8 mouse cellular contexts compared by ENCODE assay signal in the genomic region with DNA sequence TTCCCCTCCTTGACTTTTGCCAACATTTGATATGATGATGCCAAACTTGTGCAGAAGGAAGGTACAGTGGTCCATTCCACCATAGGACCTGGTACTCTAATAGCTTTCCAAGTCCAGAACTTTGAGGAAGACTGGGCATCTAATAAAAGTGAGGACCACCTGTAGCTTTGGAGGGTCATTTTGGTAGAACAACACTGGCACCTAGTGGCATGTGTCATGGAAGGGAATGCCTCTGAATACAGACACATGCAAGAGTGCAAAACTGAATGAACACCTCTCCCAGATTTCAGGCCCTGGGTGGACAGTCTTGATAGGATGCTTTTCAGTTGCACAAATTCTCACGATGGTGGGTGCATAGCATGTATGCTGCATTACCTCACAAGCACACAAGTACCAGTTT.
DNase-seq lines count a peak whose midpoint lies in the region; ATAC-seq lines count a peak whose summit lies in the region.

No protein-coding gene starts in this region.

- no peaks in the 10 kb centered on the region for H3K9me3 ChIP-seq in forebrain, embryonic 11.5 days (ENCODE audit: control insufficient read depth, low read length)
- no peaks in the 10 kb centered on the region for H3K9me3 ChIP-seq in forebrain, embryonic 16.5 days (ENCODE audit: control insufficient read depth, low read length)
- no peaks in the 10 kb centered on the region for H3K9me3 ChIP-seq in limb, embryonic 11.5 days (ENCODE audit: control insufficient read depth, low read length)
- H3K9me3 ChIP-seq in limb, embryonic 10.5 days (replicated peaks): no peaks in the 10 kb centered on the region
- no peaks in the 10 kb centered on the region for H3K9me3 ChIP-seq in forebrain, embryonic 12.5 days

- H3K4me2 ChIP-seq in forebrain, embryonic 11.5 days (ENCODE audit: low read depth, low read length, severe bottlenecking): no peak overlapping the region
- H3K4me2 ChIP-seq in forebrain, embryonic 16.5 days (ENCODE audit: low read length): no peak overlapping the region
- no peak overlapping the region for H3K4me2 ChIP-seq in limb, embryonic 11.5 days (ENCODE audit: low read depth, severe bottlenecking)
- no peak overlapping the region for H3K4me2 ChIP-seq in forebrain, embryonic 12.5 days

- no peak for ATAC-seq in forebrain, embryonic 11.5 days (replicated peaks; ENCODE audit: low FRiP score)
- no peak for ATAC-seq in forebrain, embryonic 16.5 days
- ATAC-seq in limb, embryonic 11.5 days (ENCODE audit: insufficient number of reproducible peaks, low FRiP score, low TSS enrichment, low read depth): no peak
- no peak for ATAC-seq in forebrain, embryonic 12.5 days (ENCODE audit: low FRiP score)

- H3K27me3 ChIP-seq in forebrain, embryonic 11.5 days (ENCODE audit: control insufficient read depth, insufficient read depth, low read length): no peaks in the 10 kb centered on the region
- H3K27me3 ChIP-seq in forebrain, embryonic 16.5 days (replicated peaks; ENCODE audit: control insufficient read depth, insufficient read depth, low read length): no peaks in the 10 kb centered on the region
- no peaks in the 10 kb centered on the region for H3K27me3 ChIP-seq in limb, embryonic 11.5 days (ENCODE audit: control insufficient read depth, insufficient read depth, low read length)
- no peaks in the 10 kb centered on the region for H3K27me3 ChIP-seq in limb, embryonic 10.5 days (ENCODE audit: low read depth, poor library complexity, severe bottlenecking)
- H3K27me3 ChIP-seq in forebrain, embryonic 12.5 days: no peaks in the 10 kb centered on the region

- no peak overlapping the region for H3K9ac ChIP-seq in forebrain, embryonic 11.5 days (ENCODE audit: low read length)
- H3K9ac ChIP-seq in forebrain, embryonic 16.5 days (replicated peaks; ENCODE audit: low read depth, low read length): no peak overlapping the region
- H3K9ac ChIP-seq in limb, embryonic 11.5 days (ENCODE audit: low read length): no peak overlapping the region
- no peak overlapping the region for H3K9ac ChIP-seq in forebrain, embryonic 12.5 days

- WGBS in forebrain, embryonic 11.5 days: 74% methylated on average over 1 of the region's 1 CpGs
- WGBS in forebrain, embryonic 16.5 days: 85% methylated on average over 1 of the region's 1 CpGs
- 81% methylated on average over 1 of the region's 1 CpGs for WGBS in limb, embryonic 11.5 days
- 79% methylated on average over 1 of the region's 1 CpGs for WGBS in limb, embryonic 10.5 days
- WGBS in forebrain, embryonic 12.5 days: 79% methylated on average over 1 of the region's 1 CpGs

- no peaks in the 10 kb centered on the region for H3K4me1 ChIP-seq in forebrain, embryonic 11.5 days (replicated peaks; ENCODE audit: control insufficient read depth, insufficient read depth, low read length)
- H3K4me1 ChIP-seq in forebrain, embryonic 16.5 days (replicated peaks; ENCODE audit: control insufficient read depth, insufficient read depth, low read length): no peaks in the 10 kb centered on the region
- no peaks in the 10 kb centered on the region for H3K4me1 ChIP-seq in limb, embryonic 11.5 days (ENCODE audit: control insufficient read depth, insufficient read depth, low read length)
- H3K4me1 ChIP-seq in limb, embryonic 10.5 days: no peaks in the 10 kb centered on the region
- no peaks in the 10 kb centered on the region for H3K4me1 ChIP-seq in forebrain, embryonic 12.5 days

- H3K36me3 ChIP-seq in forebrain, embryonic 11.5 days (ENCODE audit: control insufficient read depth, insufficient read depth, low read length): no peaks in the 10 kb centered on the region
- H3K36me3 ChIP-seq in forebrain, embryonic 16.5 days (ENCODE audit: control insufficient read depth, insufficient read depth): no peaks in the 10 kb centered on the region
- H3K36me3 ChIP-seq in limb, embryonic 11.5 days (ENCODE audit: control insufficient read depth, insufficient read depth, low read length): no peaks in the 10 kb centered on the region
- no peaks in the 10 kb centered on the region for H3K36me3 ChIP-seq in limb, embryonic 10.5 days
- H3K36me3 ChIP-seq in forebrain, embryonic 12.5 days (replicated peaks): no peaks in the 10 kb centered on the region

- no peak overlapping the region for H3K4me3 ChIP-seq in forebrain, embryonic 11.5 days (ENCODE audit: low read depth, low read length)
- no peak overlapping the region for H3K4me3 ChIP-seq in forebrain, embryonic 16.5 days (replicated peaks; ENCODE audit: low read length)
- H3K4me3 ChIP-seq in limb, embryonic 11.5 days (ENCODE audit: low read depth, low read length): no peak overlapping the region
- H3K4me3 ChIP-seq in limb, embryonic 10.5 days: no peak overlapping the region
- H3K4me3 ChIP-seq in forebrain, embryonic 12.5 days (replicated peaks): no peak overlapping the region

- H3K27ac ChIP-seq in forebrain, embryonic 11.5 days (ENCODE audit: low read depth, low read length): no peak overlapping the region
- no peak overlapping the region for H3K27ac ChIP-seq in forebrain, embryonic 16.5 days (ENCODE audit: low read length)
- no peak overlapping the region for H3K27ac ChIP-seq in limb, embryonic 11.5 days (replicated peaks; ENCODE audit: low read depth, low read length)
- no peak overlapping the region for H3K27ac ChIP-seq in limb, embryonic 10.5 days
- no peak overlapping the region for H3K27ac ChIP-seq in forebrain, embryonic 12.5 days

- peak; percentile 47 for DNase-seq in forebrain, embryonic 11.5 days (ENCODE audit: low spot score)
- peak; percentile 42 for DNase-seq in limb, embryonic 11.5 days (ENCODE audit: low spot score)
- no peak for DNase-seq in limb, embryonic 10.5 days (ENCODE audit: low spot score)
- peak; percentile 4 for DNase-seq in adrenal gland, postnatal 25 days
- DNase-seq in kidney, postnatal 10 days: peak; percentile 57
- DNase-seq in ovary, postnatal 14 days (ENCODE audit: low spot score): no peak

Comparison
In these comparisons a context has a peak if more than half of its experiments do, and no peak if none do; other contexts are left out.
1. DNase-seq: peak in forebrain, embryonic 11.5 days (single experiment), limb, embryonic 11.5 days (single experiment), adrenal gland, postnatal 25 days (single experiment) and kidney, postnatal 10 days (single experiment); none in limb, embryonic 10.5 days (single experiment) and ovary, postnatal 14 days (single experiment).